Mouse (Mus musculus): ENCODE measurements around the gene Utf1.

GRCm38 (mm10) chr7:139972923-139973331 lies 29.3 kb downstream of the Utf1 start:
- no peak for TF ChIP-seq CTCF (IDR thresholded peaks at IDR 0.05; ENCODE audit: extremely low read depth, insufficient read depth, low read length)
- TF ChIP-seq POLR2A (IDR thresholded peaks at IDR 0.05; ENCODE audit: extremely low read depth, insufficient read depth, low read length) = no peak
